Mouse (Mus musculus) MEL (cell line): ENCODE measurements around the gene Haghl. TPM values are rescaled to one million over a fixed set of nuclear protein-coding genes. Genes with fewer than 3 reads are reported as not detected.

Source experiments
- DNase-seq: peaks from one replicate; pipeline ENCODE4 v3.0.0; 2011; ENCODE audit warnings: low read depth, low spot score
- H3K27ac ChIP-seq: 2 replicates; pipeline ENCODE4 v1.5.1; 2012; ENCODE audit warnings: low read depth, mild to moderate bottlenecking, control low read depth, low read length, moderate library complexity; ENCODE audit not compliant: control insufficient read depth
- H3K27me3 ChIP-seq, 2 experiments: fragments of 150-350 bp in 1 of 2; sonication (generic) in 1 of 2; 2 replicates each; pipeline ENCODE4 v1.6.1; 2012; ENCODE audit warnings: low read length in 2 of 2, mild to moderate bottlenecking in 2 of 2, improper control_type of control experiment in 1 of 2, moderate library complexity in 1 of 2; ENCODE audit not compliant: insufficient read depth in 2 of 2, control insufficient read depth in 1 of 2
- H3K36me3 ChIP-seq, 2 experiments: 2 replicates each; pipeline ENCODE4 v1.6.1; 2012 to 2014; ENCODE audit warnings: low read length in 2 of 2, improper control_type of control experiment in 1 of 2, inconsistent platforms in 1 of 2, mild to moderate bottlenecking in 1 of 2; ENCODE audit not compliant: insufficient read depth in 2 of 2, control insufficient read depth in 1 of 2
- H3K4me1 ChIP-seq, 2 experiments: fragments of 150-350 bp in 1 of 2; sonication (generic) in 1 of 2; 2 replicates each; pipeline ENCODE4 v1.6.1; 2012; ENCODE audit warnings: low read length in 2 of 2, improper control_type of control experiment in 1 of 2, mild to moderate bottlenecking in 1 of 2; ENCODE audit not compliant: insufficient read depth in 2 of 2, control insufficient read depth in 1 of 2
- H3K4me3 ChIP-seq, 2 experiments: fragments of 150-350 bp in 1 of 2; sonication (generic) in 1 of 2; 2 replicates each; pipeline ENCODE4 v1.5.1; 2012; ENCODE audit warnings: low read depth in 2 of 2, low read length in 2 of 2, mild to moderate bottlenecking in 2 of 2, moderate library complexity in 2 of 2, control low read depth in 1 of 2, improper control_type of control experiment in 1 of 2; ENCODE audit not compliant: control insufficient read depth in 1 of 2, insufficient read depth in 1 of 2
- H3K79me2 ChIP-seq: 2 replicates; pipeline ENCODE4 v1.6.1; 2012; ENCODE audit warnings: mild to moderate bottlenecking, low read length, moderate library complexity; ENCODE audit not compliant: control insufficient read depth, poor library complexity, insufficient read depth
- H3K9ac ChIP-seq: 2 replicates; pipeline ENCODE4 v1.6.1; 2012; ENCODE audit warnings: low read depth, mild to moderate bottlenecking, control low read depth, low read length, moderate library complexity; ENCODE audit not compliant: control insufficient read depth, poor library complexity, severe bottlenecking
- H3K9me3 ChIP-seq: fragments of 150-350 bp; sonication (generic); replicated peaks from 2 replicates; pipeline ENCODE4 v1.6.1; 2012; ENCODE audit warnings: mild to moderate bottlenecking, low read length, improper control_type of control experiment, moderate library complexity; ENCODE audit not compliant: insufficient read depth
- CHD1 ChIP-seq: IDR thresholded peaks from 2 replicates; pipeline ENCODE4 v1.6.1; 2012; ENCODE audit warnings: low read depth, mild to moderate bottlenecking, inconsistent platforms, low read length, improper control_type of control experiment
- CHD2 ChIP-seq: IDR thresholded peaks from 2 replicates; pipeline ENCODE4 v1.6.1; 2011; ENCODE audit warnings: low read length, improper control_type of control experiment
- CTCF ChIP-seq, 3 experiments: IDR thresholded peaks in 2 of 3; conservative IDR thresholded peaks in 1 of 3; 2 replicates each; pipeline ENCODE4 v1.5.1; 2011 to 2012; ENCODE audit warnings: low read length in 3 of 3, low read depth in 2 of 3, mild to moderate bottlenecking in 2 of 3, improper control_type of control experiment in 1 of 3, inconsistent platforms in 1 of 3, mixed read lengths in 1 of 3, moderate library complexity in 1 of 3; ENCODE audit not compliant: control insufficient read depth in 1 of 3, insufficient read depth in 1 of 3, poor library complexity in 1 of 3, severe bottlenecking in 1 of 3
- E2F4 ChIP-seq: IDR thresholded peaks from 2 replicates; pipeline ENCODE4 v1.6.1; 2011; ENCODE audit warnings: low read depth, low read length, improper control_type of control experiment, borderline replicate concordance
- ELF1 ChIP-seq: IDR thresholded peaks from 2 replicates; pipeline ENCODE4 v1.6.1; 2014; ENCODE audit warnings: low read depth, mild to moderate bottlenecking, inconsistent platforms, low read length, improper control_type of control experiment, moderate library complexity
- EP300 ChIP-seq, 2 experiments: IDR thresholded peaks; 2 replicates each; pipeline ENCODE4 v1.6.1; 2011; ENCODE audit warnings: improper control_type of control experiment in 2 of 2, low read length in 2 of 2, low read depth in 1 of 2, mild to moderate bottlenecking in 1 of 2
- ETS1 ChIP-seq: IDR thresholded peaks from 2 replicates; pipeline ENCODE4 v1.6.1; 2012; ENCODE audit warnings: low read depth, mild to moderate bottlenecking, inconsistent platforms, low read length, improper control_type of control experiment, moderate library complexity
- GABPA ChIP-seq: IDR thresholded peaks from 2 replicates; pipeline ENCODE4 v1.6.1; 2012; ENCODE audit warnings: low read depth, mild to moderate bottlenecking, inconsistent platforms, low read length, improper control_type of control experiment, moderate library complexity
- GATA1 ChIP-seq: IDR thresholded peaks from 2 replicates; pipeline ENCODE4 v1.6.1; 2011; ENCODE audit warnings: low read depth, low read length, improper control_type of control experiment
- HCFC1 ChIP-seq: IDR thresholded peaks from 2 replicates; pipeline ENCODE4 v1.6.1; 2012; ENCODE audit warnings: low read depth, mild to moderate bottlenecking, inconsistent platforms, low read length, improper control_type of control experiment, moderate library complexity
- KAT2A ChIP-seq: conservative IDR thresholded peaks from 2 replicates; pipeline ENCODE4 v1.6.1; 2012; ENCODE audit warnings: low read depth, low read length, improper control_type of control experiment, inconsistent platforms
- MAFK ChIP-seq: IDR thresholded peaks from 2 replicates; pipeline ENCODE4 v1.6.1; 2011; ENCODE audit warnings: low read depth, mild to moderate bottlenecking, low read length, improper control_type of control experiment, borderline replicate concordance
- MAX ChIP-seq: IDR thresholded peaks from 2 replicates; pipeline ENCODE4 v1.6.1; 2011; ENCODE audit warnings: low read length, improper control_type of control experiment
- MAZ ChIP-seq: IDR thresholded peaks from 2 replicates; pipeline ENCODE4 v1.6.1; 2012; ENCODE audit warnings: low read depth, mild to moderate bottlenecking, inconsistent platforms, low read length, improper control_type of control experiment
- MXI1 ChIP-seq: IDR thresholded peaks from 2 replicates; pipeline ENCODE4 v1.6.1; 2011; ENCODE audit warnings: mild to moderate bottlenecking, low read depth, low read length, improper control_type of control experiment
- MYB ChIP-seq: IDR thresholded peaks from 2 replicates; pipeline ENCODE4 v1.6.1; 2011; ENCODE audit warnings: mild to moderate bottlenecking, low read depth, low read length, improper control_type of control experiment
- NELFE ChIP-seq: IDR thresholded peaks from 2 replicates; pipeline ENCODE4 v1.6.1; 2011; ENCODE audit warnings: low read depth, low read length, improper control_type of control experiment
- NRF1 ChIP-seq: IDR thresholded peaks from 2 replicates; pipeline ENCODE4 v1.6.1; 2014; ENCODE audit warnings: low read depth, mild to moderate bottlenecking, inconsistent platforms, low read length, improper control_type of control experiment, moderate library complexity; ENCODE audit not compliant: poor library complexity, insufficient read depth, severe bottlenecking
- POLR2A ChIP-seq, 2 experiments: IDR thresholded peaks; 2 replicates each; pipeline ENCODE4 v1.6.1; 2011 to 2012; ENCODE audit warnings: low read length in 2 of 2, mild to moderate bottlenecking in 2 of 2, control low read depth in 1 of 2, improper control_type of control experiment in 1 of 2, low read depth in 1 of 2, moderate library complexity in 1 of 2; ENCODE audit not compliant: control insufficient read depth in 1 of 2, insufficient read depth in 1 of 2, poor library complexity in 1 of 2
- POLR2AphosphoS2 ChIP-seq: IDR thresholded peaks from 2 replicates; pipeline ENCODE4 v1.6.1; 2011; ENCODE audit warnings: low read length, improper control_type of control experiment
- RAD21 ChIP-seq: IDR thresholded peaks from 2 replicates; pipeline ENCODE4 v1.6.1; 2011; ENCODE audit warnings: mild to moderate bottlenecking, low read depth, low read length, improper control_type of control experiment
- SIN3A ChIP-seq: IDR thresholded peaks from 2 replicates; pipeline ENCODE4 v1.6.1; 2012; ENCODE audit warnings: low read length, improper control_type of control experiment, inconsistent platforms
- TAL1 ChIP-seq: IDR thresholded peaks from 2 replicates; pipeline ENCODE4 v1.6.1; 2012; ENCODE audit warnings: mild to moderate bottlenecking, inconsistent platforms, low read length, moderate library complexity, mixed read lengths
- TBP ChIP-seq: IDR thresholded peaks from 2 replicates; pipeline ENCODE4 v1.8.0; 2011; ENCODE audit warnings: low read depth, low read length, improper control_type of control experiment
- UBTF ChIP-seq: IDR thresholded peaks from 2 replicates; pipeline ENCODE4 v1.6.1; 2012; ENCODE audit warnings: low read depth, mild to moderate bottlenecking, inconsistent platforms, low read length, improper control_type of control experiment, moderate library complexity, borderline replicate concordance; ENCODE audit not compliant: insufficient read depth
- USF1 ChIP-seq: IDR thresholded peaks from 2 replicates; pipeline ENCODE4 v1.6.1; 2014; ENCODE audit warnings: low read depth, mild to moderate bottlenecking, inconsistent platforms, low read length, improper control_type of control experiment, moderate library complexity
- ZC3H11A ChIP-seq: IDR thresholded peaks from 2 replicates; pipeline ENCODE4 v1.6.1; 2012; ENCODE audit warnings: low read depth, mild to moderate bottlenecking, inconsistent platforms, low read length, improper control_type of control experiment
- ZKSCAN1 ChIP-seq: IDR thresholded peaks from 2 replicates; pipeline ENCODE4 v1.6.1; 2012; ENCODE audit warnings: low read depth, mild to moderate bottlenecking, inconsistent platforms, low read length, improper control_type of control experiment, moderate library complexity
- ZMIZ1 ChIP-seq: IDR thresholded peaks from 2 replicates; pipeline ENCODE4 v1.6.1; 2012; ENCODE audit warnings: low read depth, mild to moderate bottlenecking, inconsistent platforms, low read length, improper control_type of control experiment, moderate library complexity
- ZNF384 ChIP-seq: IDR thresholded peaks from 2 replicates; pipeline ENCODE4 v1.6.1; 2012; ENCODE audit warnings: low read depth, mild to moderate bottlenecking, inconsistent platforms, low read length, improper control_type of control experiment
- polyA plus RNA-seq, 2 experiments: library from polyadenylated mRNA; stranded (reverse) in 1 of 2; unstranded in 1 of 2; fragments of >175 nt in 1 of 2; fragments of >200 nt in 1 of 2; gene quantifications; 2 replicates each; pipeline versions ENCODE4 v1.2.1 to v1.2.4; 2012; ENCODE audit warnings: low replicate concordance in 2 of 2, low read depth in 1 of 2; ENCODE audit not compliant: insufficient read length in 2 of 2, insufficient read depth in 1 of 2, missing spikeins in 1 of 2
- total RNA-seq: library from RNA; depleted of rRNA; stranded (reverse); fragments of 300-350 nt; gene quantifications from 2 replicates; pipeline ENCODE4 v1.2.3, GENCODE M21; 2012

Haghl gene
- total and polyA plus RNA-seq, 3 experiments: 10.7 to 13.2 TPM; not detected in 1

DNA sequence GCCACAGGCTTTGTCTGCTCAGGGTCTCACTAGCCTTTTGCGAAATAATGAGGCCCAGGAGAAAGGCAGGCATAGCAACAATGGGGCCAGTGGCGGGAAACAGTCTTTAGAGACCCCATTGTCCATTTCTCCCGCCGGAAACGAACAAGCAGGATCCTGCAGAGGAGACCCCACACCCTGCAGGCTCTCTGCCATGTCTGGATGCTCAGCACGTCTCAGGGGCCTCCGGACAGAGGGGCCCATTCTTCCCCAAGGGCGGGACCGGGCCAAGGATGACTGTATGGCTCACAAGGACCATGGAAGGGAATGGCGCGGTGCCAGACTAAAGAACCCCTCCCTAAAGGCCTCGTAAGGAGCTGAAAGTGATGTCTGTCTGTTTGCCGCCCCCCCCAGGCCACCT, 8.7 kb upstream of the Haghl start:
- DNase-seq: no peak
- Histone ChIP-seq H3K27me3 (no peaks in the 10 kb centered on the region), H3K27ac (no peak overlapping the region), H3K4me1 (peaks cover 0 to 30% of the 10 kb centered on the region in 2 experiments; a peak in 2 of 4 replicates), H3K9ac (no peak overlapping the region), H3K4me3 (no peak overlapping the region), H3K36me3 (peaks cover 0 to 9% of the 10 kb centered on the region in 2 experiments; a peak in 1 of 4 replicates), H3K9me3 (no peaks in the 10 kb centered on the region), H3K79me2 (peaks cover 20% of the 10 kb centered on the region)
- TF ChIP-seq USF1: no peak
- no peak for TF ChIP-seq ZNF384
- TF ChIP-seq UBTF: no peak
- TF ChIP-seq TAL1: no peak
- no peak for TF ChIP-seq MXI1
- TF ChIP-seq SIN3A: no peak
- TF ChIP-seq GATA1: no peak
- no peak for TF ChIP-seq HCFC1
- no peak for TF ChIP-seq CTCF (IDR thresholded peaks at IDR 0.05 in 2 of 3, conservative IDR thresholded peaks at IDR 0.05 in 1 of 3; ENCODE audit: control insufficient read depth in 1 of 3, insufficient read depth in 1 of 3, low read depth in 2 of 3, low read length in 3 of 3, poor library complexity in 1 of 3, severe bottlenecking in 1 of 3)
- no peak for TF ChIP-seq NELFE
- no peak for TF ChIP-seq POLR2A (IDR thresholded peaks at IDR 0.05; ENCODE audit: control insufficient read depth in 1 of 2, insufficient read depth in 1 of 2, low read depth in 1 of 2, low read length in 2 of 2, poor library complexity in 1 of 2)
- TF ChIP-seq POLR2AphosphoS2: no peak
- no peak for TF ChIP-seq NRF1
- no peak for TF ChIP-seq ZKSCAN1
- TF ChIP-seq GABPA: no peak

DNA sequence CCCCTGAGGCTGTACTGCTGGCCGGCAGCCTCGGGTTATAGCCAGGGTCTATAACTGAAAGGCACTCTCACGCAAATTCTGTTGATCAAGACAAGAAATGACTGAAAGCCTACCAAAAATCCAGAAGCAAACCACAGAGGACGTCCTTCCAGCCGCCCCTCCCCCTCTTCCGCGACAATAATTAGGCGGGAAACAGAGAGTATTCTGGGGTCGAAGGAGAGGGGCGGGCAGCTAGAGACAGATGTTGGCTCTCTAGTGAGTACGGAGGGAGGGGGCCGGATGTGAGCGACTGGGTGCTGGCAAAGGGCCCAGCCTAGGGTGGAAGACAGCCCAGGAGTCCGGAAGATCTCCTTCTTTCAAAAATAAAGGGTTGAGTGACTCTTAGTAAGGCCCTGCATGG, 7.1 kb upstream of the Haghl start, which contains the start of gene Fam173a:
TSS of gene Fam173a (minus strand) at position 287 of the 400 bp plus-strand sequence.
- Histone ChIP-seq H3K4me3 (peak within 1 kb of the TSS; percentile 67 to 84), H3K9me3 (no peaks in the 10 kb centered on the region), H3K36me3 (peaks cover 0 to 7% of the 10 kb centered on the region in 2 experiments; a peak in 1 of 4 replicates), H3K9ac (peak within 1 kb of the TSS; percentile 87), H3K4me1 (peaks cover 0 to 29% of the 10 kb centered on the region in 2 experiments; a peak in 2 of 4 replicates), H3K27me3 (no peaks in the 10 kb centered on the region), H3K27ac (peak within 1 kb of the TSS; percentile 97), H3K79me2 (peaks cover 20% of the 10 kb centered on the region)
- peak; percentile 96 for DNase-seq
- TF ChIP-seq CHD1: no peak
- TF ChIP-seq E2F4: peak; percentile 91; the same call in 1 of the 2 replicates
- peak; percentile 61; the same call in 1 of the 2 replicates for TF ChIP-seq ZMIZ1
- TF ChIP-seq POLR2A (IDR thresholded peaks at IDR 0.05; ENCODE audit: control insufficient read depth in 1 of 2, insufficient read depth in 1 of 2, low read depth in 1 of 2, low read length in 2 of 2, poor library complexity in 1 of 2): peak; percentile 12 to 17; a peak in 1 of 4 replicates
- TF ChIP-seq CTCF (IDR thresholded peaks at IDR 0.05 in 2 of 3, conservative IDR thresholded peaks at IDR 0.05 in 1 of 3; ENCODE audit: control insufficient read depth in 1 of 3, insufficient read depth in 1 of 3, low read depth in 2 of 3, low read length in 3 of 3, poor library complexity in 1 of 3, severe bottlenecking in 1 of 3): no peak
- peak; percentile 92 for TF ChIP-seq MAZ
- no peak for TF ChIP-seq ZNF384
- TF ChIP-seq MAX: no peak; the same call in 1 of the 2 replicates
- peak; percentile 90 for TF ChIP-seq POLR2AphosphoS2
- no peak for TF ChIP-seq MYB
- no peak for TF ChIP-seq MAFK
- no peak for TF ChIP-seq UBTF
- TF ChIP-seq RAD21: no peak
- TF ChIP-seq TAL1: no peak
- TF ChIP-seq ELF1: peak; percentile 46; the same call in 1 of the 2 replicates
- TF ChIP-seq ETS1: peak; percentile 72; the same call in 1 of the 2 replicates
- TF ChIP-seq KAT2A: no peak
- peak in 1 of 2 experiments; percentile 37; a peak in 1 of 4 replicates for TF ChIP-seq EP300 (IDR thresholded peaks at IDR 0.05; ENCODE audit: low read depth in 1 of 2, low read length in 2 of 2)
- TF ChIP-seq CHD2: no peak; the same call in 1 of the 2 replicates
- 0 out of 2 replicates have a peak, but pooled peaks have one; percentile 46 for TF ChIP-seq SIN3A
- TF ChIP-seq ZC3H11A: no peak
- 0 out of 2 replicates have a peak, but pooled peaks have one; percentile 29 for TF ChIP-seq TBP
